ENCODE assay signal across 1 mouse cellular context in the genomic region with DNA sequence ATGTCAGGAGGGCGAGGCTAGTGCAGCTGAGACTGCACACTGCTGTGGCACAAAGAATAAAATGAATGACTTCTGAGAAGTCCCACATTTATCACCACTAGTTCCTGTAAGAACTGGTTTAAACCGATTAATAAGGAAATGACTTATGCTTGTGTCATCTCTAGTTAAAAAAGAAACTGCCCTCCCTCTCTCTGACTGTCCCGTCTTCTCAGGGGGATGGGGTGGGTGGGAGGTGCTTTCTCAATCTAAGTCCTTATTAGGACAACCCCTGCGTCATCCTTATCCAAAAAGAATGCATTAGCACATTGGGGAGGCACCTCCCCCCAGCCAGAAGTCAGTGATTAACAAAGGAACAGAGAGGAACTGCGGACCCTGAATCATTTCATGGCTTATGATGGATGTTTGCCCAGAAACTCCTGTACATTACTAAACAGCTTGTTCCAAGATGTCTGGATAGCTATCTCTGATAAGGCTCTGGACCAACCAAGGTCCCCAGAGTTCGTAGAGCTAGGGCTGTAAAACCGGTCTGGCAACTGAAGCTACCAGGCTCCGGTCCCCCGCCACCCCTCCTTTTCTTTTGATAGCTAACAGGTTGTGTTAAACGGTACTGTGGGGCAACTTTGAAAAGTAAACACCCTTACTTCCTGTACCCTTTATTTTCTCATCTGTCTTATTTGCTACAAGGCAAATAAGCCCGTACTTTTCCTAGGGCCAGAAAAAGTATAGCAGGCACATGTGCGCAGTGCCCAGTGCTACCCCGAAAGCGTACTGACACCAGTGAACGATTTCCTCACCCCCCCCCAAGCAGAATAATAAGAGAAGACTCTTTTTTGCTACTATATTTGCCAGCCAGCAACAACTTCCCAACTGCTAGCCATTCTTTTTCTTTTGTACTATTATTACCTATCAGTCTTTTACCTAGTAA.
TF ChIP-seq lines count a peak whose summit lies in the region.

No protein-coding gene starts in this region.

TF ChIP-seq in CH12.LX, 34 proteins besides CTCF, POLR2A, EP300 and RAD21 (continued from another document):
- TF ChIP-seq ZNF384 (IDR thresholded peaks at IDR 0.05; ENCODE audit: low read depth, low read length), result 0 out of 2 replicates have a peak, but pooled peaks have one; percentile 3
- TF ChIP-seq USF2 (conservative IDR thresholded peaks at IDR 0.05; ENCODE audit: low read depth, low read length), result no peak
- TF ChIP-seq MEF2A (IDR thresholded peaks at IDR 0.05; ENCODE audit: borderline replicate concordance, low read depth, low read length), result peak; percentile 66
- TF ChIP-seq PAX5 (IDR thresholded peaks at IDR 0.05; ENCODE audit: low read length), result no peak
- peak; percentile 59 for TF ChIP-seq MAZ (IDR thresholded peaks at IDR 0.05; ENCODE audit: low read depth, low read length)
- TF ChIP-seq CHD1 (IDR thresholded peaks at IDR 0.05; ENCODE audit: low read depth, low read length), result peak; percentile 78
- TF ChIP-seq NRF1 (IDR thresholded peaks at IDR 0.05; ENCODE audit: low read depth, low read length), result no peak
- no peak for TF ChIP-seq ZKSCAN1 (IDR thresholded peaks at IDR 0.05; ENCODE audit: borderline replicate concordance, low read depth, low read length)
- 0 out of 2 replicates have a peak, but pooled peaks have one; percentile 45 for TF ChIP-seq HCFC1 (IDR thresholded peaks at IDR 0.05; ENCODE audit: low read depth, low read length)
- TF ChIP-seq ZMIZ1 (IDR thresholded peaks at IDR 0.05; ENCODE audit: low read depth, low read length), result peak; percentile 99; the same call in 1 of the 2 replicates
- TF ChIP-seq SMC3 (IDR thresholded peaks at IDR 0.05; ENCODE audit: low read depth, low read length), result no peak
- 0 out of 2 replicates have a peak, but pooled peaks have one; percentile 54 for TF ChIP-seq UBTF (IDR thresholded peaks at IDR 0.05; ENCODE audit: low read depth, low read length)
- TF ChIP-seq CHD2 (IDR thresholded peaks at IDR 0.05; ENCODE audit: low read length), result peak; percentile 57
- TF ChIP-seq KAT2A (IDR thresholded peaks at IDR 0.05; ENCODE audit: insufficient replicate concordance, low read length), result 0 out of 2 replicates have a peak, but pooled peaks have one; percentile 33
- TF ChIP-seq TCF12 (IDR thresholded peaks at IDR 0.05; ENCODE audit: low read depth, low read length), result peak; percentile 89; the same call in 1 of the 2 replicates
- TF ChIP-seq RCOR1 (conservative IDR thresholded peaks at IDR 0.05; ENCODE audit: low read depth, low read length), result no peak; the same call in 1 of the 2 replicates
- TF ChIP-seq IRF4 (IDR thresholded peaks at IDR 0.05; ENCODE audit: low read depth, low read length), result peak; percentile 13; the same call in 1 of the 2 replicates
- peak; percentile 40 for TF ChIP-seq BHLHE40 (IDR thresholded peaks at IDR 0.05; ENCODE audit: low read depth, low read length)
